Mouse (Mus musculus) liver, embryonic 14.5 days (tissue): ENCODE measurements at regions not wholly inside any gene's neighbourhood (a gene's known extent, or its start where the extent isn't known, plus 50 kb on each side); places are given as distances from the start of the nearest gene placed in this dataset.

Experiments used
- ATAC-seq: fragments of 200-750 bp; cut with Nextera tagmentation; 2 replicates; pipeline ENCODE4 v1.8.0; 2017; ENCODE audit warnings: moderate number of reproducible peaks, mild to moderate bottlenecking, moderate library complexity; ENCODE audit not compliant: insufficient read depth
- DNase-seq, 3 experiments: peaks; one replicate each; pipeline ENCODE4 v3.0.0-alpha.2; 2012 to 2013; ENCODE audit warnings: low read depth in 3 of 3, low spot score in 3 of 3
- H3K27ac ChIP-seq: fragments of 300-500 bp; sonication (generic); 2 replicates; pipeline ENCODE4 v1.5.1; 2014; ENCODE audit warnings: moderate library complexity, mild to moderate bottlenecking, control low read depth, inconsistent platforms
- H3K27me3 ChIP-seq: fragments of 300-500 bp; sonication (generic); 2 replicates; pipeline ENCODE4 v1.6.1; 2014; ENCODE audit warnings: mild to moderate bottlenecking, low read length, moderate library complexity; ENCODE audit not compliant: control insufficient read depth, insufficient read depth
- H3K36me3 ChIP-seq: fragments of 300-500 bp; sonication (generic); replicated peaks from 2 replicates; pipeline ENCODE4 v1.6.1; 2014; ENCODE audit warnings: low read depth; ENCODE audit not compliant: control insufficient read depth, insufficient read depth
- H3K4me1 ChIP-seq, 2 experiments: fragments of 200-500 bp in 1 of 2; fragments of 300-500 bp in 1 of 2; sonication (generic) in 1 of 2; replicated peaks; 2 replicates each; pipeline ENCODE4 v1.6.1; 2012 to 2014; ENCODE audit warnings: antibody characterized with exemption in 1 of 2, inconsistent platforms in 1 of 2, low read length in 1 of 2; ENCODE audit not compliant: control insufficient read depth in 2 of 2, insufficient read depth in 2 of 2
- H3K4me2 ChIP-seq: fragments of 300-500 bp; sonication (generic); 2 replicates; pipeline ENCODE4 v1.6.1; 2014; ENCODE audit warnings: low read depth, mild to moderate bottlenecking, control low read depth, moderate library complexity
- H3K4me3 ChIP-seq, 2 experiments: fragments of 200-500 bp in 1 of 2; fragments of 300-500 bp in 1 of 2; sonication (generic) in 1 of 2; 2 replicates each; pipeline ENCODE4 v1.5.1; 2012 to 2014; ENCODE audit warnings: low read depth in 2 of 2, low read length in 2 of 2, mild to moderate bottlenecking in 2 of 2, control low read depth in 1 of 2, inconsistent platforms in 1 of 2, moderate library complexity in 1 of 2; ENCODE audit not compliant: insufficient read depth in 1 of 2
- H3K9ac ChIP-seq: fragments of 300-500 bp; sonication (generic); replicated peaks from 2 replicates; pipeline ENCODE4 v1.6.1; 2014; ENCODE audit warnings: mild to moderate bottlenecking, control low read depth, moderate library complexity
- H3K9me3 ChIP-seq: fragments of 300-500 bp; sonication (generic); 2 replicates; pipeline ENCODE4 v1.6.1; 2016; ENCODE audit warnings: low read length, mixed read lengths; ENCODE audit not compliant: control insufficient read depth
- CTCF ChIP-seq: IDR thresholded peaks from 2 replicates; pipeline ENCODE4 v1.5.1; 2016; ENCODE audit warnings: antibody characterized with exemption, low read depth, control low read depth
- EP300 ChIP-seq: IDR thresholded peaks from 2 replicates; pipeline ENCODE4 v1.6.1; 2016; ENCODE audit warnings: antibody characterized with exemption, low read depth
- WGBS: fragments of 180-500 bp; shearing (Covaris S2); extraction: QIAGEN DNeasy Blood & Tissue Kit; methylation state at CpG from one replicate; pipeline ENCODE4 v1.1.7; 2014; ENCODE audit not compliant: insufficient replicate concordance; 5-methylcytosine and 5-hydroxymethylcytosine counted together

- WGBS: 38% methylated on average over 3 of the region's 3 CpGs
- no peaks in the 10 kb centered on the region for H3K4me1 ChIP-seq
- ATAC-seq: no peak
Measured at GRCm38 (mm10) chr9:91831556-91831955, 361.2 kb upstream of the Plscr5 start.

GRCm38 (mm10) chr9:91823733-91824487 is 368.8 kb upstream of the Plscr5 start:
- H3K9ac ChIP-seq: no peak overlapping the region
- no peaks in the 10 kb centered on the region for H3K4me1 ChIP-seq
- no peak overlapping the region for H3K27ac ChIP-seq
- no peaks in the 10 kb centered on the region for H3K36me3 ChIP-seq
- H3K27me3 ChIP-seq: no peaks in the 10 kb centered on the region
- H3K4me3 ChIP-seq: no peak overlapping the region
- ATAC-seq (no peak), DNase-seq (no peak)
- 38% methylated on average over 1 of the region's 1 CpGs for WGBS
- H3K4me2 ChIP-seq: no peak overlapping the region
- TF ChIP-seq CTCF (no peak), EP300 (no peak)
- H3K9me3 ChIP-seq: no peaks in the 10 kb centered on the region; the same call in 1 of the 2 replicates

More at GRCm38 (mm10) chr9:91831556-91831955, 361.2 kb upstream of the Plscr5 start:
- H3K27ac ChIP-seq: no peak overlapping the region
- H3K4me2 ChIP-seq: no peak overlapping the region
- TF ChIP-seq CTCF (no peak), EP300 (no peak)
- no peaks in the 10 kb centered on the region for H3K36me3 ChIP-seq
- H3K9me3 ChIP-seq: no peaks in the 10 kb centered on the region
- H3K9ac ChIP-seq: no peak overlapping the region
- no peaks in the 10 kb centered on the region for H3K27me3 ChIP-seq
- H3K4me3 ChIP-seq: no peak overlapping the region
- no peak for DNase-seq

- WGBS: 66% methylated on average over 13 of the region's 13 CpGs
- ATAC-seq: no peak
- no peak overlapping the region for H3K4me2 ChIP-seq
- no peak overlapping the region for H3K27ac ChIP-seq
- H3K4me3 ChIP-seq: no peak overlapping the region
- H3K27me3 ChIP-seq: no peaks in the 10 kb centered on the region
- no peaks in the 10 kb centered on the region for H3K36me3 ChIP-seq
- no peak overlapping the region for H3K9ac ChIP-seq
- H3K9me3 ChIP-seq: no peaks in the 10 kb centered on the region
- no peaks in the 10 kb centered on the region for H3K4me1 ChIP-seq
- DNase-seq: no peak
- no peak for TF ChIP-seq EP300
- TF ChIP-seq CTCF: no peak
Measured at GRCm38 (mm10) chr9:91818616-91819328, 374.0 kb upstream of the Plscr5 start.

DNA sequence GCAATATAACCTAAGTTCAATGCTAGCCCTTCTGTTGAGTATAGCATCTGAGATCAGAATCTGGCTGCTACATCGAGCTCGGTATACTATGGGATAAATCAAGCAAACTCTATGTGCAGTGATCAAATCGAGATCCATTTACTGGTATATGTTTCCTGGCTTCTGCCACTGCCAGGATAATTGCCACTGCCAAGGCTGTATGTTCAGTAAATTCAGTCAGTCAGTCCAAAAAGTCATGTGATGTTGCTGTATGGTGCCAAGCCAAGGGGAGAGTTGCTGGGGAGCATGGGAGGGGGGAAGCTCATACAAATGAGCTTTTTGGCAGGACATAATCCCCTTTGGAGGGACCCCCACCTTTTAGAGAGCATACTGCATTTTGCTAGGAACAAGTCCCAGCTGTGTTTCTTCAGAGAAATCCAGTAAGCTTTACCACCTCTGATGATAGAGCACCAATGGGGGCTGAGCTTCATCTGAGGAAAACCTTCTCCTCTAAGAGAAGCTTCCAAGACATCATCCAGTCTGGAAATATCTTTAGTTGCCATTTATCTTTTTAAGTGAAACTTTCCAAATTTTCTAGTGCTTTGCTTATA is 389.3 kb upstream of the Plscr5 start:
- no peak overlapping the region for H3K9ac ChIP-seq
- no peak overlapping the region for H3K27ac ChIP-seq
- H3K36me3 ChIP-seq: no peaks in the 10 kb centered on the region
- no peaks in the 10 kb centered on the region for H3K9me3 ChIP-seq
- TF ChIP-seq EP300 (no peak), CTCF (no peak)
- H3K4me3 ChIP-seq: no peak overlapping the region
- no peaks in the 10 kb centered on the region for H3K27me3 ChIP-seq
- no peaks in the 10 kb centered on the region for H3K4me1 ChIP-seq
- DNase-seq (no peak), ATAC-seq (no peak)
- 43% methylated on average over 3 of the region's 3 CpGs for WGBS
- no peak overlapping the region for H3K4me2 ChIP-seq

DNA sequence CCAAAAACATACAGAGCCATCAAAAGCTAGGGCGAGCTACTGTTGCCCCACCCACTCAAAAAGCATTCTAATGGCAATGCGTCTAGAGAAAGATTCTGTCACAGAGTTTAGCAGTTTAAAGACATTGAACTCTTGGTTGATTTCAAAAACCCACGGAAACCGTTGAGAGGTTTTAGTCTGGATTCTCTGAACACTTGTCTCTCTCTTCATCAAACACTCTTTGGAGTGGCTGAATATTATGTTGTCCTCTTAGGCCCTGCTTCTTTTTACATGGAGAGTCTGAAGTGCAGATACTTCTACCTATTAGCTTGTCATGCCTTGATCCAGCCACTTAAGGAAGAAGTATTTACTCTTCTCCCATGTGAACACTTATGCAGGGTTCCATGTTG is 393.9 kb upstream of the Plscr5 start:
- Histone ChIP-seq H3K27ac (no peak overlapping the region), H3K36me3 (no peaks in the 10 kb centered on the region), H3K4me1 (no peaks in the 10 kb centered on the region), H3K9ac (no peak overlapping the region), H3K4me3 (no peak overlapping the region), H3K4me2 (no peak overlapping the region), H3K9me3 (no peaks in the 10 kb centered on the region), H3K27me3 (no peaks in the 10 kb centered on the region)
- TF ChIP-seq CTCF (no peak), EP300 (no peak)
- ATAC-seq: no peak
- WGBS: 60% methylated on average over 4 of the region's 4 CpGs
- no peak for DNase-seq
